Mouse (Mus musculus) adrenal gland, postnatal 25 days (tissue): Measurements from ENCODE around the gene Slc17a9. TPM values are rescaled to one million over a fixed set of nuclear protein-coding genes. Genes with fewer than 3 reads are reported as not detected.

Experiments used
- DNase-seq: peaks from one replicate; pipeline ENCODE4 v3.0.0; 2021; ENCODE audit warnings: mixed read lengths
- total RNA-seq: library from RNA; stranded (reverse); gene quantifications from 2 replicates; pipeline ENCODE4 v1.2.3, GENCODE M21; 2021

The Slc17a9 gene
- total RNA-seq, 1 experiment from 2014 or later: 2.2 TPM

DNA sequence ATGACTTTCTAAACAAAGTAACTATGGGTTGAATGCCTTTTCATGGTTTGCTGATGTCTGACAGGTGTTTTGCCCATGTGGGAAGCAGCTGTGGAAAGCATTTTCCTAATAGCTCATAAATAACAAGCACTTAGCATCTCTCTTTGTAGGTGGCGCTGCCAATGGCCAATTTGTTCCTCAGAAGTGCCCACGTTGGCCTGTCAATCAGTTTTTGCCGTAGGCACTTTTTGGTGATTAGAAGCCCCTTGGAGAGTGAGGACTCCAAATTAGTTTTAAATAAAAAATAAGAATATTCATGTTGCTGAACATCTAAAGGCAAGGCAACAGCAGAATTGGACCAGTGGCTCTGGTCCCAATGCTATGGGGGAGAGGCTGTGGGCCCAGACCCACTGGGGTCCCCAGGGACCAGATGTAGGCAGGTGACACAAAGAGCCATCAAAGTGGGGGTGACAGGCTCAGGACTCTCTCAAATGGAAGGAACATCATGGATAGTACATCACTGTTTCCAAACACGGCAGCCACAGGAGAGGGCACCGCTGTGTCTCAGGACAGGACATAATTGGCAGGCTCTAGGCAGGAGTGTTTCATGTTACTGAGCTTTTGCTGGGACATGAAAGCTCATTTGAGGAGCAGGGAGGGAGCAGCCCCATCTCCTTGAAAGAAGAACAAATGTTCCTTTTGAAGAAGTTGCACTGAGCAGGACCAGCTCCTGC lies 30.1 kb downstream of the Slc17a9 start:
- DNase-seq: no peak

DNA sequence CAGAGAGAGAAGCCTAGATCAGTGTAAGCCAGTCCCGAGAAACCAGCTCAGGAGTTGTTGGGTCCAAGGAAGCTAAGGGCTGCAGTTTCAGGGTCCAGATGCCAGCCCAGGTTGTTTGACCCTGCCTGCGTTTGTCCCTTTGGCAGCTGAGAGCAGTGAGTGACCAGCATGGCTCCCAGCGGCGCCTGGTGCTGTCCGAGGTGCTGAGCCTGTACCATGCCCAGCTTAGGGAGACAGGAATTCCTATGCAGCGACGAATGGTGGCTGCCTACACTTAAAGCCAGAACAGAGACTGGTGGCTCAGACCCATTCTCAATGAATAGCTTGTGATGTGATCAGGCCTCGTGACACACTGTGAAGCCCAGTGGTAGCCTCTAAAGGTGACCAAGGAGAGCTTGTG lies 30.8 kb downstream of the Slc17a9 start:
- peak; percentile 70 for DNase-seq

DNA sequence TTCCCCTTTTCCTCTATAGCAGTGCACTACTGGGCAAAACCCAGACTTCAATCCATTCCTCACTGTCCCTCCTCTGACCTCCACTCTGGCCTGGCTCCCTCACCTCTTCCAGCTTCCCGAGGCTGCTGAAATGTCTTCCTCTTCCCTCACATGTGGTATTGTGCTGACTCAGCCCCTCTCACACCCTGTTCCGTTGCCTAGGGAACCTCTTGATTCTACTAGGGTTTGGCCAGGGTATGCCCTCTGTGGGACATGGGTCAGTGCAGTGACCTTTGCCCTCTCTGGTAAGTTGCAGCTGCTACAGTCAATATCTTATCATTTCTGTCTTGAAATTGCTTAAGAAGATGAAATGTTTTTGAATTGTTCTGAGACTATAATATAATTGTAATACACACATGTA lies 31.7 kb downstream of the Slc17a9 start:
- DNase-seq: no peak

DNA sequence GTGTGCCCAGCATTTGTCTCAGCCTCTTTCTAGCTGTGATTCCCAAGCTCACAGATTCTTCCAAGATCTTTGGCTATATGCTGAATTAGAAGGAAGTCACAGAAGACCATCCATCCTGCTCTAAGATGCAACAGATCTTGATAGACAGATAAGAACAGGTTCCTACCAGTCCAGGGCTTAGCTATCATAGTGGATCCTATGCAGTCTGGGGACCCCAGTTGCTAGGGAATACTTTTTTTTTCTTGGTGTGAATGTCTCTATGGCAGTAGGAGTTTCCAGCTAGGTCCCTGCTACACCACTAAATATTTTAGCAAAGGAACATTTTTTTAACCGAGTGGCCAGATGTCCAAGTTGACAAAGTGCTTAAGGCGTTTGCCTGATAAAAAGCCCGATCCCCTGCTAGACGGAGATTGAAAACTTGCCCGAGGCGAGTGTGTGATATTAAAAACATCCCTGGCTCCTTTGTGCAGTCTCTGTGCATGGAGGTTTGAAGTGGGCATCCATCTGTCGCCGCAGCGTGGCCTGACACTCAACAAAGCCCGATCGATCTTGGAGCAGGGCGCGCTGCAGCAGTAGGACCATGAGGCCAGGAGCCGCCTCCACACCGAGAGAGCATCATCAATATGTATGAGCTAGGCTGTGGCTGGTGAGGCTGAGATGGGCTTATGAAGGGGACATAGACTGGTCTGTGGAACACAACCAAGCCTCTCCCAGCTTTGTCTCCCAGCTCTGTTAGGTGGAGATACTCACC lies 33.6 kb downstream of the Slc17a9 start:
- no peak for DNase-seq

DNA sequence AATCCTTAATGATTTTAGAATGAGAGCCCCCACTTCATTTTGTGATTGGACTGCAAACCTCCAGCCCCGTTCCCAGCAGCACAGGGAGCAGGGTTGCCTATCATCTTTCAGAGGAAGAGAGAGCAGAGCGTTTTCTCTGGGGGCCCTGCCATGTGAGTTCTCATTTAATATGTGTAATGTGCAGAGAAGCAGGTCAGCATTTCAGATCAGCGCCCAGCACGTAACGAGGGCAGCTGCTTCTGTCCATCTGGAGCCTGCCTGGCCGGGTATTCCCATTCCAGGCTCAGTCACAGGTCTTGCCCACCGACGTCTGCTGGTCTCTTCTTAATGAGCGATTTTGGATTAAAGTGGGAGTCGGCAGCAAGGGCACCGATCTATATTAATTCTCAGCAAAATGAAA lies 39.9 kb downstream of the Slc17a9 start:
- no peak for DNase-seq

DNA sequence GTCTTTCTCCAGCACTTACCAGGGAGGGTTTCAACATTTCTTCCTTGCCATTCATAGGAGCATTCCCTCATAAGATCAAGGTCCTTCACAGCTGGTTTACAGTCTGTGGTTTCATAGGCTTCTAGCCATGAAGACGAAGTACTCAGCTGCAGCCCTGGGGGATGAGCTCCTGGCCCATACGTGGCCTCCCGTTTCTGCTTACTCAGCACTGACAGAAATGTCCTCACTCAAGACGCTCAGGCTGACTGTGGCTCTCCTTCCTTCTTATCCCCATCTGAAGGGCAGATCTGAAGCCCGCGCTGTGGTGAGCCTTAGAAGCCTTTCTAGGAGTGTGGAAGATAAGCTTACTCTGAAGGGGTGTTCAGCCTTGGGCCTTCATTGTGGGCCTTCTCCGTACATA lies 40.6 kb downstream of the Slc17a9 start:
- DNase-seq: no peak

DNA sequence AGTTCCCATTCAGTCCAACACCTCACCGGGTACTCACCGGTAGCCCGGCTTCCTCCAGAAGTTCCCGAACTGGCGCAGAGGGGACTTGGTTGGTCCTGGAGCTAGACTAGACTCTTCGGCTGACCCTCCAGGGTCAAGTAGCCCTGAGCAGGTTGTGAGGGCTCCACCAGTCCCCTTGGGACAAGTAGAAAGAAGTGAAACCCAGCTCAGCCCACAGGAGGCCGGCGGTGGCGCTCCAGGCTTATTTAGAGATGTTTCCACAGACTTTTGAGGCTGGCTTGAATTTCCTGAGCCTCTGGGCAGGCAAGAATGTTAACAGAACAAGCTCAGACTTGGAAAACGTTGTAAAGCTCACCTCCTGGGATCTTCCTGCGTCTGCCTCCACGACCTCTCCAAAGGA lies 50.2 kb downstream of the Slc17a9 start:
- no peak for DNase-seq

DNA sequence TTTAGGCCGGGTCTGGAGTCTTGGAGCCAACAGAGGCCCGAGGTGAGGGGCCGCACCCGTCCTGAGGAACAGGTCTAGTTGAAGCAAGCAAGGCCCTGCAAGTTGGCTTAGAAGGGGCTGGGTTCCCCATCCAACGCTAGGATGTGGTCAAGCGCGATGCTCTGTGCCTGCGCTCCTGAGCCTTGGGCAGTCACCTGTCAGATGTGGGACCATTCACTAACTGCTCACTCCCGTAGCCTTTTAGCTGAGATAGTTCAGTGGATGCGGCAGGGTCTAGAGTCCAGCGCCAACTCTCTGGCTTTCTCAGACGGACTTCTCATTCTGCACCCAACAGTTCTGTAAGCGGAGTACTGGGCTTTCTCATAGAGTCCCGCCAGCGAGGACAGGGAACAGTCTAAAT lies 50.6 kb downstream of the Slc17a9 start:
- no peak for DNase-seq

DNA sequence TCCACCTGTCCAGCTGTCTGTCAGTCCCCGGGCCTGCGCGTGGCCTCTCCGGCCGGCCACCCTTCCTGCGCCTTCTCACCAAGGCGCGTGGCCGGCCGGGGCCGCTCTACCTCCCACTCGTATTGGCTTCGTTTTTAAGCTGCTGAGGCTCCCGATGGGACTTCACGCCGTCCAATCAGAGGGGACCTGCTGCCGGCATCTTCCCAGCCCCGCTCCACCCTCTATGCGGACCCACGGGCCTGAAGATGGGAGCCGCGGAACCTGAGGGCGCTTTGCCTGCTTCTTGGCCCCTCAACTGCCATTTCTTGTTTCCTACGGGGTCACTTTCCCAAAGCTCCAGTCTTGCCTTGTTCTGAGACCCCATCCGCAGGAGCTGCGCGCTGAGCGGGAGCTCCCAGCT lies 51.7 kb downstream of the Slc17a9 start, which contains the start of gene Bhlhe23:
Gene Bhlhe23 (minus strand): TSS at position 108 of the 400 bp plus-strand sequence.
- no peak for DNase-seq

DNA sequence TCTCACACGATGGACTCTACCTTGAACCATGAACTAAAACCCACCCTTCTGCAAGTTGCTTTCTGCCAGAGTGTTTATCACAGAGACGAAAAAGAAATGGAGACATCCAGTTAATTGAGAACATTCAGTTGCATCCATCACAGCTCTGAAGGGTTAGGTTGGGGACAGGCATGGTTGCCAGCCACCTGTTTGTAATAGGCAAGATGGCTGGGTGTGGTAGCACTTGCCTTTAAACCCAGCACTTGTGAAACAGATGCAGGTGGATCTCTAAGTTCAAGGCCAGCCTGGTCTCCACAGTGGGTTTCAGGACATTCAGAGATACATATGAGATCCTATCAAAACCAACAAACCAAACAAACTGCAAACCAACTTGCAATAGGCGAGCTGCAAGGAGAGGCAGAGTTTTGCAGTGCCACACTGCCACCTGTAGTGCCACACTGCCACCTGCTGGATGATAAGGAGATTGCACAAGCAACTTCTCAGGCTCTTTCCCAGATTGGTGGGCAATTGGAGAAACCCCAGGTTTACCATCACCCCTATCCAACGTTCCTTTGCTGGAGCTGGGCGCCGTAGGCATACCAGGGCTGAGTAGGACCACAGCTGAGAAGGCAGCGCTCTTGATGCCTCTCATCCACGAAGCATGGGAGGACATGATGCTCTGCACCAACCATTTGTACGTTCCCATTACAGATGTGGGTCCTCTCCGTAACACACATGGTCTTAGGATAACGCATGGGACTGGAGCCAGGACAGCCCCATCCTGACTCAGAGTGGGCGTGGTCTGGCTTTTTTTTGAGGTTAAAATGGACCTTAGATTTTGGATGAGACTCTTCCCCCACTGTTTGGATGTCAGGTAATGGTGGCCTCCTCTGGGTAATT lies 54.4 kb downstream of the Slc17a9 start:
- peak; percentile 43 for DNase-seq

DNA sequence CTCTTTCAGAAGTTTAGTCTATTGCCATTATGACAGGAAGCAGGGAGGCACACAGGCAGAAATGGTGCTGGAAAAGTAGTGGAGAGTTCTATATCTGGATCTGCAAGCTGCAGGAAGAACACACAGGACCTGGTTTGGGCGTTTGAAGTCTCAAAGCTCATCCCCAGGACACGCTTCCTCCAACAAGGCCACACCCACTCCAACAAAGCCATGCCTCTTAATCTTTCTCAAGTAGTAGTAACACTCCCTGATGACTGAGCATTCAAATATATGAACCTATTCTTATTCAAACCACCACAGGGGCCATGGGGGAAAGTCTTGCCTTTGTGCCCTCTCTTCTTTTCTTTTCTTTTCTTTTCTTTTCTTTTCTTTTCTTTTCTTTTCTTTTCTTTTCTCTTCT lies 55.2 kb downstream of the Slc17a9 start:
- DNase-seq: no peak

DNA sequence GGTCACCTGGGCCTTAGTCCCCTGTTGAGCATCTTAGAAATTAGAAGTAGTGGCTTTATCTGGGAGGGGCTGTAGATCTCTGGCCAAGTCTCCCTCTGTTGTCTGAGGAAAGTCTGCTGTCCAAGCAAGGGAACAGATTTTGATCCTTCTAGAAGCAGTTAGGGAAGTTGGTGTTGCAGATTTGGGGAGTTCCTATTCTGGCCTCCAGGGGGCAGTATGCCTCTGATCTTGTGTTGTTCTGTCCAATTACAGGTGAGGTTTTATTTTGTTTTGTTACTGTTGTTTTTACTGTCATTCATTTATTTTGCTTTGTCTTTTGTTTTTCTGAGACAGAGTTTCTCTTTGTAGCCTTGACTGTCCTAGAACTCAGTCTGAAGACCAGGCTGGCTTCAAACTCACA lies 61.7 kb downstream of the Slc17a9 start:
- DNase-seq: peak; percentile 53

DNA sequence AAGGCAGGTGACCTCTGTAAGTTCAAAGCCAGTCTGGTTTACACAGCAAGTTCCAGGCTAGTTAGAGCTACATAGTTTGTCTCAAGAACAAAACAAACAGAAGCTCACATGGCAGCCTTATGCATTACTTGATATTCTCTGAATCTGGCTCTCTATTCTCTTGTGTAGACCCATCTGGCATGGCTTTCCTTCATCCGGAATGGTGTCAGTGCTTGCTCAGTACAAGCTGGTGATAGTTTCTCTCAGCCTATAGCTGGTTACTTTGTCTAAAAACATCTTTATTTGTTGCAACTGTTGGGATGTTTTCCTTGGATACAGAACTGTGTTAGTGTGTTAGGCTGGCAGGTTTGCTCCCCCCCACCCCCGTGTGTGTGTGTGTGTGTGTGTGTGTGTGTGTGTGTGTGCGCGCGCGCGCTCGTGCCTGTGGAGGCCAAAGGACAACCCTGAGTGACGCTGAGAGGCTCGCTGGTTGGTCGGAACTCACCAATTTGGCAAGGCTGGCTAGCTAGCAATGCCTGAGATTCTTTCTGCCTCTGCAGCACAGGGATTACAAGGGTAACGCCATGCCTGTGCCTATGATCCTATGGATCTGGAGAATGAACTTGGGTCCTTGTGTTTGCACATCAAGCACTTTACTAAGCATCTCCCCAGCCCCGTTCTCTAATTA lies 62.6 kb downstream of the Slc17a9 start:
- no peak for DNase-seq

DNA sequence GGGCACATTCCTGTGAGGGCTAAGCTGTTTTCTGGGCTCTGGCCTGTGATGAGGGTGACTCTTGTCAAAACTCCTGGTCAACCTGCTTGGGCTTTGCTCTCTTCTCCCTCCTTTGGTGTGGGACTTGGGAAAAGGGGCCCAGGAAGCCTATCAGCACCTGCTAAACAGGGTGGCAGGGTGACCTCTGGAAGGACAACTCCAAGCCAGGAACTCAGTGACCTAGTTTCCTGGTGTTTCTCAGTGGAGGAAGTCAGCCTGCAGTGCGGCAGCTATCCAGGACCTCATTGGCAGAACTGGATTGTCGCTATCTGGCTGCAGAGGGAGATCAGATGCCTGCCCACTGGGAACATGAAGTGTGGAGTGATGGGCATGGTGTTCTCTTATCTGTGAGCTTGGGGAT lies 63.3 kb downstream of the Slc17a9 start:
- DNase-seq: no peak

DNA sequence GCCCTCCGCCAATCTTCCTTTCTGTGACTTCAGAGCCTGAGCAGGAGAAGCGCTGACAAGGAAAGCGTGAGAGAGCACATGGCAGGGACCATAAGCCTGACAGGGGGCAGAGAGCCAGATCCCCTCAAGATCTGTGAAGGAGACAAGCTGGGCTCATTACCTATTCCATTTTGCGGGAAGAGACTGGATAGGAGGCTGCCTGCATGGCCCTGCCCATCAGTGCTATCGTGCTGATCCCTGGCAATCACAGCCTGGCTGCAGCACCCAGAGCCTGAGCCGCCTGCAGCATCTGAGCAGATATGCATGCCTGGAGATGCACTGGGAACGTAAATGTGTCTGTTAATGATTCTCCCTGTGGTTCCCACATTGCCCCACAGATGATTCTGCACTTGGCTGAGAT lies 63.8 kb downstream of the Slc17a9 start:
- DNase-seq: peak; percentile 5

DNA sequence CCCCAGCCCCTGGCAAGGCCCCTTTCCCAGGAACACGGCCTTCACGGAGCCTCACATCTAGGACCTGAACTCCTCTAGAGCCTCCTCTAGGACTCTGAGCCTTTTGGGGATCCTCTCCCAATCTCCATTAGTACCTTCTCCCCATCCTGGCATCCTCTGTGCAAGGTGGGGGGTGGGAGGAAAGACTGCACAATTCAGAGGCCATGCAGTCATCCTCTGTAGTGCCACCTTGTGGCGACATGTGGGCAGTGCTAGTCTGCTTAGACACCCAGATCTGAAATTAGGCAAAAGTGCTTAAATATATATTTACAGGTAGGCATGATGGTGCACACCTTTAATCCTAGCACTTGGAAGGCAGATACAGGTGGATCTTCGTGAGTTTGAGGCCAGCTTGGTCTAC lies 66.6 kb downstream of the Slc17a9 start:
- DNase-seq: peak; percentile 35

Other genes starting within 250 kb of the Slc17a9 start
- gene Ntsr1, start 225.3 kb upstream of the Slc17a9 start, total RNA-seq: not detected in 2 replicates
- 17.7 and 22.3 TPM in 2 replicates for gene Mrgbp, start 144.0 kb upstream of the Slc17a9 start, total RNA-seq
- 44.2 and 53.5 TPM in 2 replicates for gene Ogfr, start 136.0 kb upstream of the Slc17a9 start, total RNA-seq
- 0.70 and 1.0 TPM in 2 replicates for gene Col9a3, start 127.5 kb upstream of the Slc17a9 start, total RNA-seq
- gene Tcfl5, start 82.6 kb upstream of the Slc17a9 start, total RNA-seq: not detected in 2 replicates
- gene Dido1, start 15.3 kb upstream of the Slc17a9 start, total RNA-seq: 49.8 and 53.0 TPM in 2 replicates
- gene Gid8, start 15.1 kb upstream of the Slc17a9 start, total RNA-seq: 63.0 and 72.3 TPM in 2 replicates
- not detected in 2 replicates for gene Bhlhe23, start 51.6 kb downstream of the Slc17a9 start, total RNA-seq
- gene Ythdf1, start 195.7 kb downstream of the Slc17a9 start, total RNA-seq: 43.5 and 54.0 TPM in 2 replicates
- gene Birc7, start 203.8 kb downstream of the Slc17a9 start, total RNA-seq: not detected in 2 replicates
- 2.2 and 2.7 TPM in 2 replicates for gene Nkain4, start 229.4 kb downstream of the Slc17a9 start, total RNA-seq
- 48.6 and 65.6 TPM in 2 replicates for gene Arfgap1, start 242.0 kb downstream of the Slc17a9 start, total RNA-seq